Mouse (Mus musculus) cerebellum, adult 2 months (tissue): Measurements from ENCODE around the gene Gm10972.

Experiments
- CTCF ChIP-seq: fragments of 200-500 bp; IDR thresholded peaks from 2 replicates; pipeline ENCODE4 v1.5.1; 2011; ENCODE audit warnings: low read depth, mild to moderate bottlenecking, control low read depth, low read length, moderate library complexity, borderline replicate concordance; ENCODE audit not compliant: insufficient read depth
- POLR2A ChIP-seq: fragments of 200-500 bp; IDR thresholded peaks from 2 replicates; pipeline ENCODE4 v1.6.1; 2011; ENCODE audit warnings: low read length, control low read depth, borderline replicate concordance; ENCODE audit not compliant: insufficient read depth

DNA sequence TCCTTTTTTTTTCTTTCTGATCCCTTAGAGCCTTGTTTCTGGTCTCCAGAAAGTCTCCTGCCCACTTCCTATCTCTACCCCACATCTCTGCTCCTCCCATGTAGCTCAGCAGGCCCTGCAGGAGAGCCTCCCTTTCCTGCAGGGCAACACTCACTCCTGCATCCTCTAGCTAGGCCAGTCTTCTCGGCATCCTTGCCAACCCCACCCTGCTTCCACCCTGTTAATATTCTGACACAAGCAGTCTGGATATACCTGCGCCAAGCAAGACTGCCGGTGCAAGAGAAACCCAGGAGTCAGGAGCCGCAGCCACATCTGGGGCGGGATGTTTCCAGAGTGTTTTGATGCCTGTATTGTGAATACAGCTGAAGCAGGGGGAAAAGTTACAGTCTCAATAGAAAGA is 31.1 kb upstream of the Gm10972 start:
- TF ChIP-seq POLR2A (no peak), CTCF (no peak)
